Mouse (Mus musculus) heart, embryonic 12.5 days (tissue): Measurements from ENCODE around the gene Fam193b. TPM values are rescaled to one million over a fixed set of nuclear protein-coding genes. Genes with fewer than 3 reads are reported as not detected.
A peak's percentile ranks its signal among the peaks of the same experiment; 100 is the strongest.

Source experiments
- ATAC-seq: fragments of 200-750 bp; cut with Nextera tagmentation; 2 replicates; pipeline ENCODE4 v1.8.0; 2017; ENCODE audit warnings: moderate TSS enrichment, moderate library complexity; ENCODE audit not compliant: insufficient number of reproducible peaks, low FRiP score
- H3K27ac ChIP-seq: fragments of 300-500 bp; sonication (generic); 2 replicates; pipeline ENCODE4 v1.5.1; 2016; ENCODE audit warnings: mild to moderate bottlenecking, moderate library complexity; ENCODE audit not compliant: poor library complexity, severe bottlenecking
- H3K27me3 ChIP-seq: fragments of 300-500 bp; sonication (generic); replicated peaks from 2 replicates; pipeline ENCODE4 v1.6.1; 2016; ENCODE audit warnings: mild to moderate bottlenecking, moderate library complexity
- H3K36me3 ChIP-seq: fragments of 300-500 bp; sonication (generic); 2 replicates; pipeline ENCODE4 v1.6.1; 2016; ENCODE audit warnings: mild to moderate bottlenecking, moderate library complexity
- H3K4me1 ChIP-seq: fragments of 300-500 bp; sonication (generic); replicated peaks from 2 replicates; pipeline ENCODE4 v1.6.1; 2016; ENCODE audit warnings: mild to moderate bottlenecking
- H3K4me2 ChIP-seq: fragments of 300-500 bp; sonication (generic); 2 replicates; pipeline ENCODE4 v1.6.1; 2016; ENCODE audit warnings: mild to moderate bottlenecking, moderate library complexity
- H3K4me3 ChIP-seq: fragments of 300-500 bp; sonication (generic); 2 replicates; pipeline ENCODE4 v1.5.1; 2016; ENCODE audit warnings: mild to moderate bottlenecking
- H3K9ac ChIP-seq: fragments of 300-500 bp; sonication (generic); 2 replicates; pipeline ENCODE4 v1.6.1; 2016; ENCODE audit warnings: mild to moderate bottlenecking, moderate library complexity
- H3K9me3 ChIP-seq: fragments of 300-500 bp; sonication (generic); replicated peaks from 2 replicates; pipeline ENCODE4 v1.6.1; 2016; ENCODE audit warnings: mild to moderate bottlenecking, moderate library complexity
- WGBS: fragments of 180-500 bp; shearing (Covaris S2); methylation state at CpG from one replicate; pipeline ENCODE4 v1.1.7; 2016; 5-methylcytosine and 5-hydroxymethylcytosine counted together
- polyA plus RNA-seq: library from polyadenylated mRNA; unstranded; fragments of >200 nt; fragmentation: Nextera tagmentation; extraction: Ambion mirVana; gene quantifications from 2 replicates; pipeline ENCODE4 v1.2.1, GENCODE M21; 2016

Gene Fam193b
- polyA plus RNA-seq, 1 experiment from 2014 or later, result 24.4 TPM

DNA sequence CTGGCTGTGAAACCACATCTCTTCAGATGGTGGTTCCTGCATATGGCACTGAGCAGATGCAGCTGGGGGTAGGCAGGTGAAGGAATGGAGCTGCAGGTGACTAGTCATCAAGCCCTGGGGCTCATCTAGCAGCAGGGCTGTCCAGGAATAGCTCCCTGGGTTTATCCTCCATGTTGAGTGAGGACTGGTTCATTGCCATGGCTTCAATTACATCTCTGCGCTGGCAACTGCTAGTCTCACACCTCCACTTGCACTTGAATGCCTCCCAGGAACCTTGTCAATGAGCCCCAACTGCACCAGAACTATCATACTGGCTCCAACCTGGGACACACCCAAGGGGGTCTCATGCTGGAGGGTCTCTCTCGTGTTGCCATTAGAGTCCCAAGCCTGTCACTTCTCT is 23.0 kb downstream of the Fam193b start:
- WGBS, result 92% methylated on average over 2 of the region's 2 CpGs
- no peaks in the 10 kb centered on the region for H3K27me3 ChIP-seq
- no peak overlapping the region for H3K4me2 ChIP-seq
- H3K4me1 ChIP-seq, result no peaks in the 10 kb centered on the region
- ATAC-seq, result no peak
- H3K9ac ChIP-seq, result no peak overlapping the region
- no peak overlapping the region for H3K27ac ChIP-seq
- no peak overlapping the region for H3K4me3 ChIP-seq
- peaks cover 95% of the 10 kb centered on the region for H3K36me3 ChIP-seq
- H3K9me3 ChIP-seq, result no peaks in the 10 kb centered on the region

DNA sequence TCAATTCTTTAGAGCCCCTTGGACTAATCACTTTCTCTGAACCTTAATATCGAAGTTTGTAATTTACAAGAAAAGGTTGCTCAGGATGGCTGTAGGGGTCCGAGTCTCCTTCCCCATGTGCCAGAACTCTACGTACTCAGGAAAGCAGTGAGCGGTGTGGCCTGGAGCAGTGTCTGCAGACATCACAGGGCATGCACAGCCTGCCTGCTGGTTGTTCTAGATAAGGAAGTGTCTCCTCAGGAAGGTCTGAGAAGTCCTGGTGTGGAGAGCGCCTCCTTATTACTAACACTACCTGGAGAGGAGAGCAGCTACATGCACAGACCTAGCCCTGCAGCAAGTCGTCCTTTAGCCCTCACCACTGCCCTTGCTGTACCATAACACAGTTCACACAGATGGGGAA is 26.1 kb downstream of the Fam193b start:
- no peak overlapping the region for H3K4me3 ChIP-seq

DNA sequence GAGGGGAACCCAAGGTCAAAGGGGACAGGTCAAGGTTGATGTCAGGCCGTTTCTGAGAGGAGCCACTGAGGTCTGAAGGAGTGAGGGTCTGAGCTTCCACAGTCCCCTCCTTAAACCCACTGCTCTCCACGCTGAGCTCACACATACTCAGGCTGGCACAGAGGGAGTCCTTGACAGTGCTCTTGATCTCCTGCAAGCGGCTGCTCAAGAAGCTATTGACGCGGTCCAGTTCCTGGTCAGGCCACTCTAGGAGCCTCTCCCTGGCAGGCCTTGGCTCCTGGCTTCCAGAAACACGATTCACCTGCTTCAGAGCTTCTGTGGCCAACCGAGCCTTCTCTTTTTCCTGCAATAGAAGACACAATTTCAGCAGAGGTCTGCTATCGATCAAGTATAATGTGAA is 27.5 kb downstream of the Fam193b start:
- Histone ChIP-seq H3K36me3 (peaks cover 100% of the 10 kb centered on the region), H3K4me3 (no peak overlapping the region), H3K4me1 (no peaks in the 10 kb centered on the region), H3K27ac (no peak overlapping the region), H3K4me2 (no peak overlapping the region), H3K9me3 (no peaks in the 10 kb centered on the region), H3K9ac (no peak overlapping the region), H3K27me3 (no peaks in the 10 kb centered on the region)
- WGBS, result 84% methylated on average over 8 of the region's 8 CpGs
- no peak for ATAC-seq

More for the DNA sequence above, 26.1 kb downstream of the Fam193b start:
- Histone ChIP-seq H3K27me3 (no peaks in the 10 kb centered on the region), H3K9ac (no peak overlapping the region), H3K4me2 (no peak overlapping the region), H3K9me3 (no peaks in the 10 kb centered on the region), H3K36me3 (peaks cover 100% of the 10 kb centered on the region), H3K4me1 (no peaks in the 10 kb centered on the region), H3K27ac (no peak overlapping the region)
- ATAC-seq, result no peak
- WGBS, result 78% methylated on average over 6 of the region's 6 CpGs

DNA sequence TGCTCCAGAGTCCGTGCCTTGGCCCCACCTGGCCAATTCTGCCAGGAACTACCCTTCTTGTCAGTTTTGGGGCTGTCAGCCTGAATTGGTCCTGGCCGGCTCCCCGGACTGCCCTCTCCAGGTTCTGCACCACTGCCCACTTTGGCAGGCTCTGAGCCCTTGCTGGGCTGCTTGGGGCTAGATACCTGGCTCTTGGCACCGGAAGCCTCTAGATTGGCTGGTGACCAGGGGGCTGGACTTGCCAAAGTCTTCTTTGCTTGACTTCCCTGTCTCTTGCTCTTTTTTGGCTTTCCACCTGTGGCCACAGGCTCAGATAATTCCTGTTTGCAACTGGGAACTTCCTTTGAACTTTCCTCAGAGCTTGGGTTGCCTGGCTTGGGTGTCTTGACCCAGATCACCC is 28.0 kb downstream of the Fam193b start:
- Histone ChIP-seq H3K36me3 (peaks cover 99% of the 10 kb centered on the region), H3K4me2 (no peak overlapping the region), H3K9ac (no peak overlapping the region), H3K4me3 (no peak overlapping the region), H3K4me1 (no peaks in the 10 kb centered on the region), H3K9me3 (no peaks in the 10 kb centered on the region), H3K27ac (no peak overlapping the region), H3K27me3 (no peaks in the 10 kb centered on the region)
- 94% methylated on average over 4 of the region's 4 CpGs for WGBS
- ATAC-seq, result no peak

DNA sequence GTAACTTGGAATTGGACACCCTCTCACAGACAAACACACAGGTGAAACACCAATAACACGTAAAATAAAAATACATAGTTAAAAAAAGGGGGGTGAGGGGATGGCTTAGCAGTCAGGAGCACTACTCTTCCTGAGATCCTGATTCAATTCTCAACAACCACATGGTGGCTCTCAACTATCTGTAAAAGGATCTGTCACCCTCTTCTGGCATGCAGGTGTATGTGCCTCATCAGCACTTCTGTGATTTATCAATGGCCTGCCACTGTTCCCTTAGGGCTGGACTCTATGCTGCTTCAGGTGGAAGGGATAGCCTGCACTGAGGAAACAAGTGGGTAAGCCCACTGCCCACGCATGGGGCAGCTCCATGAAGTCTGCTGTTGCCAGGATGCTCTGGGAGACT is 30.0 kb downstream of the Fam193b start:
- Histone ChIP-seq H3K4me3 (no peak overlapping the region), H3K9ac (no peak overlapping the region), H3K27me3 (no peaks in the 10 kb centered on the region), H3K4me2 (no peak overlapping the region), H3K36me3 (peaks cover 82% of the 10 kb centered on the region), H3K4me1 (peaks cover 4% of the 10 kb centered on the region; the same call in 1 of the 2 replicates), H3K9me3 (no peaks in the 10 kb centered on the region), H3K27ac (no peak overlapping the region)
- WGBS, result 82% methylated on average over 2 of the region's 2 CpGs
- ATAC-seq, result no peak

DNA sequence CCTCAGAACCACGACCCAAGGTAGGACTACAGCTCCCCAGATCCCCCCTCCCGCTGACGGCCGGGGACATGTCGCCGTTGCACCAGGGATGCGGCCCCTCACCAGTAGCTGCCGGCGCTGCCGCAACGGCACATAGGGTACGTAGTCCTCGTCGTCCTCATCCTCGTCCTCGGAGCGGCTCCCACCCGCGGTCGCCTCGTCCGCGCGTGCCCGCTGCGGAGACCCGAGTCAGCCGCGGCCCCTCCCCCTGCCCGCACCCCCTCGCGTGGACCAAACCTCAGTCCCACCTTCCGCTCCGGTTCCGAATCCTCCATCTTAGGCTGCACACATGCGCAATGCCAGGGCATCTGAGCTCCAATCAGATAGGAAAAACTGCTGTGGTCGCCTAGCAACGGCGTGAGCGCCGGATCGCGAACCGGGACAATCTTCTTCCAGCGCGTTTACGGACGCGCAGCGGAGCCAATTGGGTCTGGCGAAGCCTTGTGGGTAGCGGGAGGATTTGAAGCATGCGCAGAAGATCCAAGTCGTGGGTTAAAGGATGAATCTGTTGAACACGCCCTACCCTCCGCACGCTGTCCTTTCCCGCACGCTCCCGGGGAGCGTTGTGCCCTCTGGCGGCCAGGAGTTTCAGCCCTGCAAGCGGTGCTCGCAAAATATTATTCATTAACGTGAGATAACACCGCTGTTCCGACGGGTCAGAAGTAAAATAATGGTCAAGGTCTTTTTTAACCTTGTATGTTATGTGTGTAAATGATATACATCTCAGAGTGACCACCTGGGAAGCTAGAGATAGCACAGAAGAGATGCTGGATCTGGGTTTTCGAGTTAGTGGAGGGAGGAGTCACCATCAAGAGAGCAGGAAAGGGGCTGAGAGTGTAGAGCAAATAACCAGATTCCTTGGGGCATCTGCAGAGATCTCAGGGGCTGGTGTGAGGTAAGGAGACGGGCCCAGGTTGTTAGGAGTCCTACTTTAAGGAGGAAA is 34.4 kb downstream of the Fam193b start, which contains the start of gene Ddx41:
Gene Ddx41 (minus strand): TSS at position 465 of the 982 bp plus-strand sequence.
- peak within 1 kb of the TSS; percentile 95 for H3K4me3 ChIP-seq
- H3K27ac ChIP-seq, result peak within 1 kb of the TSS; percentile 53
- H3K4me2 ChIP-seq, result peak within 1 kb of the TSS; percentile 90
- peak; percentile 96 for ATAC-seq
- peaks cover 72% of the 10 kb centered on the region for H3K36me3 ChIP-seq
- H3K4me1 ChIP-seq, result peaks cover 12% of the 10 kb centered on the region
- no peaks in the 10 kb centered on the region for H3K27me3 ChIP-seq
- WGBS, result under 1% methylated on average over 70 of the region's 70 CpGs
- H3K9me3 ChIP-seq, result no peaks in the 10 kb centered on the region
- peak within 1 kb of the TSS; percentile 81 for H3K9ac ChIP-seq

DNA sequence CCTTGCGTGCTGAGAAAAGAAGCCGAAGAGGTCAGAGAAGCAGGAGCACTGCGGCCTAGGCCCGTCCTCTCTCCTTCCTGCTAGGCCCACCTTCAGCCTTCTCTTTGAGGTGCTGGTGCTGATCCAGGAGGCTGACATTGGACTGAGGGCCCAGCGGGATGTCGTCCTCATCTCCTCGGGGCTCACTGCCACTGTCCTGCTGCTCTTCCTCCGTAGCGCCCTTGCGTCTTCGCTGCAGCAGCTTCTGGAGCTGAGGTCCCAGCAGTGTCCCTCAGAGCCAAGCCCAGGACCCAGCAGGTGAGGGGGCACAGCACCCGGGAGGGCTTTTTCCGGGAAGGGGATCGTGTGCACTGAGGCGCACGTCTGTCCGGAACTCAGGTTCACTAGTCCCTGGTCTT is 35.1 kb downstream of the Fam193b start:
- H3K4me1 ChIP-seq, result peaks cover 12% of the 10 kb centered on the region
- peak; percentile 16 for ATAC-seq
- H3K36me3 ChIP-seq, result peaks cover 72% of the 10 kb centered on the region
- peak overlapping the region; percentile 90 for H3K4me2 ChIP-seq
- no peaks in the 10 kb centered on the region for H3K27me3 ChIP-seq
- peak overlapping the region; percentile 95 for H3K4me3 ChIP-seq
- 15% methylated on average over 17 of the region's 17 CpGs for WGBS
- H3K9ac ChIP-seq, result peak overlapping the region; percentile 81
- H3K27ac ChIP-seq, result 0 out of 2 replicates have a peak overlapping the region, but pooled peaks have one; percentile 53
- H3K9me3 ChIP-seq, result no peaks in the 10 kb centered on the region

DNA sequence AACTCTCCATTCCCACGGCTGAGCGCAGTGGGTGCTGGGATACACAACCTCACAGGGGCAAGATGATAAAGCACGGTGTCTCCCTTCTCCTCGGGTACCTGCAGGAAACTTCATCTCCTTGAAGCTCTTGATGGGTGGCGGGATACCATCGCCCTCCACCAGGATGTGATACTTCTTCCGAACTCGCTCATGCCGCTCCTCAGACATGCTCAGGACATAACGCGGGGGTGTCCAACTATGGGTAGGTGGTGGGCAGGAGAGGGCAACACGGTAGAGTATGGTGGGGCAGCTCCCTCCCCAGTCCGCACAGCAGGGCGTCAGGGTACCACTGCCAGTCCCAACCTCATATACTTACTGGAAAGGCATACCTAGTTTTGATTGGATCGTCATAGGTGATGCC is 35.7 kb downstream of the Fam193b start:
- H3K27me3 ChIP-seq, result no peaks in the 10 kb centered on the region
- H3K9me3 ChIP-seq, result no peaks in the 10 kb centered on the region
- no peak overlapping the region for H3K9ac ChIP-seq
- H3K36me3 ChIP-seq, result peaks cover 72% of the 10 kb centered on the region
- H3K4me1 ChIP-seq, result peaks cover 12% of the 10 kb centered on the region
- WGBS, result 89% methylated on average over 15 of the region's 15 CpGs
- no peak for ATAC-seq
- peak overlapping the region; percentile 90 for H3K4me2 ChIP-seq
- H3K27ac ChIP-seq, result no peak overlapping the region
- peak overlapping the region; percentile 95 for H3K4me3 ChIP-seq

DNA sequence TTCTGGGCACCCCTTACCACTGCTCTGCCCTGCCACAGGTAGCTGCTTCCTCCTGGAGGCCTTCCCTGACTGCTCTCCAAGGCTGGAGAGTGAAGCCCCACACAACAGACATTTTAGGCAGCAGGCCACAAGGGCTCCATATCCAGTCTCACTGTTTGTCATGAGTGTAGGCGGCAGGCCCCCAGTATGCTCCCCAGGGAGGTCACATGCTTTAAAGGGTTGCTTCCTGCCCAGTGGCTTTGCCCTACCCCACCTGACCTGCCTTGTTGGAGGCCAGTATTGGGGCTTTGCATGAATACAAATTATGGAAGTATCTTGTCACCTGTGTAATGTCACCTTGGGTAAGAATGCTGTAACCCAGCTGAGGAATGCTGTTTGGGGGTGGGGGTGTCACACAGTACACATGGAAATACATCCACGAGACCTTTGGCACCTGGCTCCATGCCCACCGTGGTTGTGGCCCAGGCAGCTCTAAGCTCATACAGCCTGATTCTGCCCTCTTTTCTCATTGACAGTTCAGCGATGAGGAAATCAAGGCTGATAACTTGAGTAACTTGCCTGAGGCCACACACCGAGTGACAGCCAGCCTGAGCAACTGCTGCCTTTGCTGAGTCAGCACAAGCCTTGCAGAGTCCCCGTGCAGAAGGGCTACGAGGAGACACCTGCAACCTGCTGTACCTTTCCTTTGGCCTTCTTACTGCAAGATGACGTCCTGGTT is 41.6 kb downstream of the Fam193b start, which contains the start of gene Dok3:
Gene Dok3 (minus strand): TSS at position 99 of the 718 bp plus-strand sequence.
- no peak within 1 kb of the TSS for H3K27ac ChIP-seq
- H3K4me1 ChIP-seq, result no peaks in the 10 kb centered on the region
- no peaks in the 10 kb centered on the region for H3K9me3 ChIP-seq
- H3K4me2 ChIP-seq, result no peak within 1 kb of the TSS
- H3K9ac ChIP-seq, result no peak within 1 kb of the TSS
- H3K4me3 ChIP-seq, result no peak within 1 kb of the TSS
- no peak for ATAC-seq
- 0 out of 2 replicates have a peak, but pooled peaks cover 3% of the 10 kb centered on the region for H3K27me3 ChIP-seq
- H3K36me3 ChIP-seq, result peaks cover 52% of the 10 kb centered on the region
- WGBS, result 75% methylated on average over 8 of the region's 8 CpGs

DNA sequence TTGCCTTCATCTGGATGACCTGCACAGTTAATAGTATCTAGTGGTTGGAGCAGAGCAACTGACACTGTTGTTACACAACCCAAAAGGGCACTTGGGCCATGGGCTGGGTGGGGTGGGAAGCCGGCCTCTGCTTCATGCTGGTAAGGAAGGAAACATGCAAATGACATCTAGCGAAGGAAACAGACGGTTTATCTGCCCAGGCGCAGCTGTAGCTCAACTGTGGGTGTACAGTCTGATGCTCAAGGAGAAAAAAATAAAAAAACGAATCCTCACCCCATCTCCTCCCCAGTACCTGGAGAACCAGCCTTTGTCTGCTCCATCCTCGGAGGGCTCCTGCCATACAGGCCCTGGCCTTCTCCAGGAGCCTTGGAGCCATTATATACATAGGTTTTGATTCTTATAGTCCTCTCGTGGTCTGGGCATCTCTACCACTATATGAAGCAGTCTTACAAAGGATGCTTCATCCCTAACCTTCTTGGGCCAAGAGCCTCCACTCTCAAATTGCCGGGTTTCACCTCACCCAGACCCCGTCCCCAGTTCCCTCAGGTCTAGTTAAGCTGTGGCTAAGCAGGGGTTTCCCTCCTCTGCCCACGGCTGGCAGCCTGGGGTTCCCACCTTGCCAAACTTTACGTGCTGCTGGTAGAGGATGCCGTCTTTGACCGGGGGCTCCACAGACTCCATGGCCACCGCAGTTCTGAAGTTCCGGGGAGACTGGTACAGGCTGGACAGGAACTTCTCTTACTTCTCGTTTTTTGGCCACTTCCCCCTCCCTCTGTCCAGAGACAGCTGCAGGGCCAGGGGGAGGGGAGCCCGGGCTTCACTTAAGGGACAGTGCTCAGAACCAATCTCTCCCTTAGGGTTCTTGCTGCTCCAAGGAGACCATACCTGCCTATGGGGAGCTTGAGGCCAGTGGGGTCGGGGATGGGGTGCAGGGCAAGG is 42.8 kb downstream of the Fam193b start:
- H3K9ac ChIP-seq, result no peak overlapping the region
- no peak overlapping the region for H3K4me3 ChIP-seq
- no peaks in the 10 kb centered on the region for H3K9me3 ChIP-seq
- WGBS, result 67% methylated on average over 18 of the region's 18 CpGs
- H3K27me3 ChIP-seq, result 0 out of 2 replicates have a peak, but pooled peaks cover 3% of the 10 kb centered on the region
- H3K36me3 ChIP-seq, result peaks cover 39% of the 10 kb centered on the region
- no peak for ATAC-seq
- no peak overlapping the region for H3K4me2 ChIP-seq
- peaks cover 6% of the 10 kb centered on the region; the same call in 1 of the 2 replicates for H3K4me1 ChIP-seq
- no peak overlapping the region for H3K27ac ChIP-seq
